Mouse (Mus musculus): ENCODE measurements around the gene Cux1.
"Not testable (repeated sequence)": the region's sequence is repeated elsewhere in the genome, so short reads cannot be mapped to it uniquely, and the experiment has no call there.

DNA sequence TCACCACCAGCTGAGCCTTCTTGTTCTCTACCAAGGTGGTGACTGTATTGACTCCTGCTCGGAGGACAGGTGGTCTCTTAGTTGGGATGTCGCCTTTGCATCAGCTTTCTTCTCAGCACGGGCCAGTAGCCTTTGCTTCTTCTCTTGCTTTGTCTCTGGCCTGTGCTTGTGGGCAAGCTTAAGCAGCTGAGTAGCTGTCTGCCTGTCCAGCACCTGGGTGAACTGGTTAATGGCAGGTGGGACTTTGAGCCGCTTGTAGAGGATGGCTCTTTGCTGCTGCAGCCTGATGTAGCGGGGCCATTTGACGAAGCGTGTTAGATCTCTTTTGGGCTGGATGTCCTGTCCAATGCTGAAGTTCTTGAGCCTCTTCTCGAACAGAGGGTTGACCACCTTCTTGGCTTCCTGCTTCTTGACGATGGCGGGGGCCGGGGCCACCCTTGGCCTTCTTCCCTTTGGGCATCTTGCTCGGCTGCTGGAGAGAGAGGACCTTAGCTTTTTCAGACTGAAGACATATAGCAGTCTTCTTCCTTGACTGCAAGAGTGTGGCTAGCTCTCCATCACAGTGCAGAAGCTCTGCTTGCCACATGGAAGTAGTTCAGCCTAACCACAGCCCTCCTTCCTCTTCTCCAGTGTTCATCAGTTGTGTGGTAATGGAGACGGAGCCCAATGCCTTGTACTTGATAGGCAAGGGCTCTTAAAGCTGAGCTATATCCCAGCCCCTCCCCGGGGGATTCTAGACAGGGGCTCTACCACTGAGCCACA lies 355.8 kb downstream of the Cux1 start:
- not testable (repeated sequence) for TF ChIP-seq CTCF, POLR2A (IDR thresholded peaks at IDR 0.05; ENCODE audit: extremely low read depth, insufficient read depth, low read length)
